In genomic region chr12:17709926-17710746, GRCm38 (mm10) we compare ENCODE assay signal across 8 mouse cellular contexts. TPM values are rescaled to one million over a fixed set of nuclear protein-coding genes. Genes with fewer than 3 reads are reported as not detected.
DNase-seq lines count a peak whose midpoint lies in the region; ATAC-seq lines count a peak whose summit lies in the region.

No protein-coding gene starts in this region.

- no peak overlapping the region for H3K4me3 ChIP-seq in heart, embryonic 15.5 days
- H3K4me3 ChIP-seq in embryonic facial prominence, embryonic 13.5 days = no peak overlapping the region
- no peak overlapping the region for H3K4me3 ChIP-seq in kidney, embryonic 16.5 days (ENCODE audit: low read length)
- no peak overlapping the region for H3K4me3 ChIP-seq in midbrain, embryonic 15.5 days

- intact Hi-C loops in heart, postnatal 14 days (cut with DNase I) = loop anchor here (5.0 kb wide), 1 partner anchor 32 kb away; no protein-coding TSS in a partner anchor

- peak; percentile 38; the same call in 1 of the 2 replicates for ATAC-seq in heart, embryonic 15.5 days (replicated peaks; ENCODE audit: insufficient number of reproducible peaks, insufficient read depth, low FRiP score, low read depth)
- no peak for ATAC-seq in embryonic facial prominence, embryonic 13.5 days (ENCODE audit: insufficient number of reproducible peaks, insufficient read depth, low FRiP score, low TSS enrichment, low read depth)
- peak; percentile 67 for ATAC-seq in kidney, embryonic 16.5 days (ENCODE audit: low FRiP score, low TSS enrichment)
- ATAC-seq in midbrain, embryonic 15.5 days (replicated peaks) = 0 out of 2 replicates have a peak, but pooled peaks have one; percentile 10
- no peak for ATAC-seq in cerebellum, adult (ENCODE audit: insufficient number of reproducible peaks, low FRiP score, low TSS enrichment)

- no peak overlapping the region for H3K9ac ChIP-seq in heart, embryonic 15.5 days
- 0 out of 2 replicates have a peak overlapping the region, but pooled peaks have one; percentile 17 for H3K9ac ChIP-seq in embryonic facial prominence, embryonic 13.5 days
- no peak overlapping the region; the same call in 1 of the 2 replicates for H3K9ac ChIP-seq in kidney, embryonic 16.5 days (replicated peaks; ENCODE audit: low read length)
- no peak overlapping the region for H3K9ac ChIP-seq in midbrain, embryonic 15.5 days

- peaks cover 25% of the 10 kb centered on the region for H3K4me1 ChIP-seq in heart, embryonic 15.5 days (replicated peaks)
- H3K4me1 ChIP-seq in embryonic facial prominence, embryonic 13.5 days = peaks cover 16% of the 10 kb centered on the region
- H3K4me1 ChIP-seq in kidney, embryonic 16.5 days (ENCODE audit: insufficient read depth, low read length) = peaks cover 42% of the 10 kb centered on the region
- H3K4me1 ChIP-seq in midbrain, embryonic 15.5 days = peaks cover 15% of the 10 kb centered on the region

- 68% methylated on average over 17 of the region's 17 CpGs for WGBS in heart, embryonic 15.5 days
- 40% methylated on average over 17 of the region's 17 CpGs for WGBS in embryonic facial prominence, embryonic 13.5 days
- WGBS in kidney, embryonic 16.5 days = 34% methylated on average over 17 of the region's 17 CpGs
- WGBS in midbrain, embryonic 15.5 days = 74% methylated on average over 17 of the region's 17 CpGs

- no peak for DNase-seq in heart, postnatal 14 days
- no peak for DNase-seq in B cell, adult 2 months
- DNase-seq in spleen, postnatal 36 days (ENCODE audit: low spot score in 2 of 2) = no peak

- no peak overlapping the region for H3K27ac ChIP-seq in heart, embryonic 15.5 days
- H3K27ac ChIP-seq in embryonic facial prominence, embryonic 13.5 days = no peak overlapping the region
- peak overlapping the region; percentile 83 for H3K27ac ChIP-seq in kidney, embryonic 16.5 days (ENCODE audit: low read length)
- H3K27ac ChIP-seq in midbrain, embryonic 15.5 days = no peak overlapping the region

- no peaks in the 10 kb centered on the region for H3K27me3 ChIP-seq in heart, embryonic 15.5 days
- no peaks in the 10 kb centered on the region for H3K27me3 ChIP-seq in embryonic facial prominence, embryonic 13.5 days
- H3K27me3 ChIP-seq in kidney, embryonic 16.5 days (ENCODE audit: insufficient read depth, low read length) = no peaks in the 10 kb centered on the region
- H3K27me3 ChIP-seq in midbrain, embryonic 15.5 days (replicated peaks) = no peaks in the 10 kb centered on the region

- H3K4me2 ChIP-seq in heart, embryonic 15.5 days = no peak overlapping the region
- H3K4me2 ChIP-seq in embryonic facial prominence, embryonic 13.5 days = 0 out of 2 replicates have a peak overlapping the region, but pooled peaks have one; percentile 20
- H3K4me2 ChIP-seq in kidney, embryonic 16.5 days (replicated peaks; ENCODE audit: low read depth, low read length) = peak overlapping the region; percentile 24
- H3K4me2 ChIP-seq in midbrain, embryonic 15.5 days = no peak overlapping the region

- no peaks in the 10 kb centered on the region for H3K36me3 ChIP-seq in heart, embryonic 15.5 days
- no peaks in the 10 kb centered on the region for H3K36me3 ChIP-seq in embryonic facial prominence, embryonic 13.5 days
- H3K36me3 ChIP-seq in kidney, embryonic 16.5 days (ENCODE audit: insufficient read depth, low read length) = no peaks in the 10 kb centered on the region
- H3K36me3 ChIP-seq in midbrain, embryonic 15.5 days (replicated peaks) = no peaks in the 10 kb centered on the region

- H3K9me3 ChIP-seq in heart, embryonic 15.5 days (replicated peaks) = no peaks in the 10 kb centered on the region
- H3K9me3 ChIP-seq in embryonic facial prominence, embryonic 13.5 days = no peaks in the 10 kb centered on the region
- H3K9me3 ChIP-seq in kidney, embryonic 16.5 days (ENCODE audit: low read length) = no peaks in the 10 kb centered on the region
- H3K9me3 ChIP-seq in midbrain, embryonic 15.5 days = no peaks in the 10 kb centered on the region

RNA-seq across cellular contexts. Expression of gene Hpcal1, which starts 19.5 kb away (rescaled TPM):
- 20.7 and 29.3 TPM in 2 replicates for polyA plus RNA-seq in heart, embryonic 15.5 days (2015; fragmentation: Nextera tagmentation; extraction: Ambion mirVana)
- total RNA-seq in heart, postnatal 14 days (2021) = 10 to 100 TPM; 26.4 to 27.1 TPM
- polyA plus RNA-seq in embryonic facial prominence, embryonic 13.5 days (2015; fragmentation: Nextera tagmentation; extraction: Ambion mirVana) = 51.4 and 57.6 TPM in 2 replicates
- 59.3 and 62.0 TPM in 2 replicates for polyA plus RNA-seq in kidney, embryonic 16.5 days (2015; fragmentation: Nextera tagmentation; extraction: Ambion mirVana)
- polyA plus RNA-seq in midbrain, embryonic 15.5 days (2015; fragmentation: Nextera tagmentation; extraction: Ambion mirVana) = 92.6 and 97.2 TPM in 2 replicates

Comparison
In these comparisons a context has a peak if more than half of its experiments do, and no peak if none do; other contexts are left out.
1. ATAC-seq: peak in heart, embryonic 15.5 days (single experiment), kidney, embryonic 16.5 days (single experiment) and midbrain, embryonic 15.5 days (single experiment); none in embryonic facial prominence, embryonic 13.5 days (single experiment) and cerebellum, adult (single experiment).
2. H3K4me2 ChIP-seq: peak in embryonic facial prominence, embryonic 13.5 days (single experiment) and kidney, embryonic 16.5 days (single experiment); none in heart, embryonic 15.5 days (single experiment) and midbrain, embryonic 15.5 days (single experiment).